Mouse (Mus musculus): ENCODE data around the gene Pgap3.

GRCm38 (mm10) chr11:98438331-98439158 lies 38.3 kb upstream of the Pgap3 start, which contains the start of gene Mien1:
- TF ChIP-seq POLR2A (IDR thresholded peaks at IDR 0.05; ENCODE audit: borderline replicate concordance, low read depth, low read length) (no peak), CTCF (IDR thresholded peaks at IDR 0.05; ENCODE audit: low read depth, low read length) (0 out of 2 replicates have a peak, but pooled peaks have one; percentile 20)

All from bone marrow macrophage, adult 2 months (primary cell).